Mouse (Mus musculus) liver, embryonic 15.5 days (tissue): Measurements from ENCODE around the gene Cd164. TPM values are rescaled to one million over a fixed set of nuclear protein-coding genes. Genes with fewer than 3 reads are reported as not detected.

Experiments used
- ATAC-seq: fragments of 200-750 bp; cut with Nextera tagmentation; 2 replicates; pipeline ENCODE4 v1.8.0; 2017; ENCODE audit warnings: moderate number of reproducible peaks, mild to moderate bottlenecking, moderate library complexity; ENCODE audit not compliant: insufficient read depth
- H3K27ac ChIP-seq: fragments of 300-500 bp; sonication (generic); replicated peaks from 2 replicates; pipeline ENCODE4 v1.5.1; 2015; ENCODE audit warnings: mild to moderate bottlenecking, inconsistent platforms
- H3K27me3 ChIP-seq: fragments of 300-500 bp; sonication (generic); 2 replicates; pipeline ENCODE4 v1.6.1; 2015; ENCODE audit warnings: mild to moderate bottlenecking, inconsistent platforms
- H3K36me3 ChIP-seq: fragments of 300-500 bp; sonication (generic); replicated peaks from 2 replicates; pipeline ENCODE4 v1.6.1; 2015; ENCODE audit warnings: moderate library complexity, mild to moderate bottlenecking, inconsistent platforms
- H3K4me1 ChIP-seq: fragments of 300-500 bp; sonication (generic); replicated peaks from 2 replicates; pipeline ENCODE4 v1.6.1; 2015; ENCODE audit warnings: inconsistent platforms
- H3K4me2 ChIP-seq: fragments of 300-500 bp; sonication (generic); 2 replicates; pipeline ENCODE4 v1.6.1; 2015; ENCODE audit warnings: moderate library complexity, mild to moderate bottlenecking, inconsistent platforms
- H3K4me3 ChIP-seq: fragments of 300-500 bp; sonication (generic); replicated peaks from 2 replicates; pipeline ENCODE4 v1.5.1; 2015; ENCODE audit warnings: mild to moderate bottlenecking, inconsistent platforms
- H3K9ac ChIP-seq: fragments of 300-500 bp; sonication (generic); 2 replicates; pipeline ENCODE4 v1.6.1; 2015; ENCODE audit warnings: moderate library complexity, mild to moderate bottlenecking, inconsistent platforms
- H3K9me3 ChIP-seq: fragments of 300-500 bp; sonication (generic); replicated peaks from 2 replicates; pipeline ENCODE4 v1.6.1; 2016; ENCODE audit warnings: inconsistent platforms
- WGBS: fragments of 180-500 bp; shearing (Covaris S2); methylation state at CpG from one replicate; pipeline ENCODE4 v1.1.7; 2015; ENCODE audit warnings: mixed read lengths; ENCODE audit not compliant: insufficient replicate concordance; 5-methylcytosine and 5-hydroxymethylcytosine counted together
- polyA plus RNA-seq: library from polyadenylated mRNA; unstranded; fragments of >200 nt; fragmentation: Nextera tagmentation; extraction: Ambion mirVana; gene quantifications from 2 replicates; pipeline ENCODE4 v1.2.1, GENCODE M21; 2015

Cd164 gene
- polyA plus RNA-seq, 1 experiment from 2014 or later, result 61.8 TPM

DNA sequence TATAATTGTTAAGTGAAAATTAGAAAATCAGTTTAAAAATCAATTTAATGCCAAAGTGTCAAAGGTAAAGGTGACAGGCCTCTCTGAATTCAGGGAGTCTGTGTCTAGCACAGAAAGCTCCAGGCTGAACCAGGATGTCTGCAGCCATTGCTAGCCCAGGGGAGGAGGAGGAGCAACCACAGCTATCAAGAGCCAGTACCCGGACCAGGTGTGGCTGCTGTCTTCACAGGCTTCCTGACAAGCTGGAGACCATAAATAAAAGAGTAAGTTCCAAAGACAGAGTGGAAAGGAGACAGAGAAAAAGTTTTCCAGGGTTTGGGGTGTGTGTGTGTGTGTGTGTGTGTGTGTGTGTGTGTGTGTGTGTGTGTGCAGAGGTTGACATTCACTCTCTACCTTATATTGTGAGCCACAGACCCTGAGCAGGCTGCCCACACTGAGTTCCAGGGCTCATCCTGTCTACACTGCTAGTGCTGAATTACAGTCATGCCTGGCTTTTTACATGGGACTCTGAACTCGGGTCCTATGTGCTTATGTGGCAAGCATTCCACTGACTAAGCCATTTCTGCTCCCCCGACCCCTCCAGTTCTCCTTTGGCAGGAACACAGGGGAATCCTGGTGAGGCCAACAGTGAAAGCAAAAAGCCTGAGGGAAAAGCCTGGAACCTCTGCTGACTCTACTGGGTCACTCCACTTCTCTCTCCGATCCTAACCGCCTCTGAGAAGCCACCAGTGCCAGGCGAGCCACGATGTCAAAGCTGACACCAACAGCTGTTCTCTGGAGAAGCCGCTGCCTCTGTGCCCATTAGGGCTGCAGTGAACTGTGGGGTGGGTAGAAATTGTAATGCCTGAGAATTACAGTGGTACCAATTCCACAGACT is 56.5 kb downstream of the Cd164 start:
- no peak overlapping the region for H3K27ac ChIP-seq
- no peaks in the 10 kb centered on the region for H3K9me3 ChIP-seq
- H3K9ac ChIP-seq, result no peak overlapping the region
- H3K4me3 ChIP-seq, result no peak overlapping the region
- no peak for ATAC-seq
- 51% methylated on average over 8 of the region's 8 CpGs for WGBS
- no peak overlapping the region for H3K4me2 ChIP-seq
- no peaks in the 10 kb centered on the region for H3K36me3 ChIP-seq
- H3K27me3 ChIP-seq, result no peaks in the 10 kb centered on the region
- 0 out of 2 replicates have a peak, but pooled peaks cover 14% of the 10 kb centered on the region for H3K4me1 ChIP-seq

DNA sequence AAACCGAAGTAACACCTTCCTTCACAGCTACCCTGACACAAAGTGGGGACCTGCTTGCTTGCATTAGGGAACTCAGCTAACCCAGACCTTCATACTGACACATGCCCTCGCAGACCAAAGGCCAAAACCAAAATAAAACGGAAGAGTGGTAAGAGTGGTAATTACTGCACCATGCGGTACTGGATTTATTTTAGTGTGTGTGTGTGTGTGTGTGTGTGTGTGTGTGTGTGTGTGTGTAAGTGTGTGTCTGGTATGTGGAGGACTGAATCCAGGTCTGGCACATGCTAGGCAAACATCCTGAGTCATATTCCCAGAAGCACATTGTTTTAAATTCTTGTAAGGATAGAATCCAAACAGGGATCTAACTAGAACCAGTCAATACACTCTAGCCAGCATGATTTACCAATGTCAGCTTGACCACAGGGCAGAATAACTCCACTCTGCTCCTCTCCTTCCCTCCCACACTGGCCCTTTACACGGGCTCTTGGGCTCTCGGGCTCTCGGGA is 57.2 kb downstream of the Cd164 start:
- 63% methylated on average over 7 of the region's 7 CpGs for WGBS
- H3K9ac ChIP-seq, result no peak overlapping the region
- no peak overlapping the region for H3K4me2 ChIP-seq
- H3K4me1 ChIP-seq, result 0 out of 2 replicates have a peak, but pooled peaks cover 14% of the 10 kb centered on the region
- no peaks in the 10 kb centered on the region for H3K9me3 ChIP-seq
- H3K27ac ChIP-seq, result no peak overlapping the region
- ATAC-seq, result no peak
- no peaks in the 10 kb centered on the region for H3K36me3 ChIP-seq
- no peaks in the 10 kb centered on the region for H3K27me3 ChIP-seq
- H3K4me3 ChIP-seq, result no peak overlapping the region

GRCm38 (mm10) chr10:41578541-41578940 is 59.3 kb downstream of the Cd164 start:
- 0 out of 2 replicates have a peak, but pooled peaks cover 4% of the 10 kb centered on the region for H3K4me1 ChIP-seq
- H3K4me3 ChIP-seq, result no peak overlapping the region
- no peaks in the 10 kb centered on the region for H3K36me3 ChIP-seq
- no peak overlapping the region for H3K27ac ChIP-seq
- no peaks in the 10 kb centered on the region for H3K27me3 ChIP-seq
- H3K4me2 ChIP-seq, result no peak overlapping the region
- H3K9ac ChIP-seq, result no peak overlapping the region
- 41% methylated on average over 1 of the region's 1 CpGs for WGBS
- no peaks in the 10 kb centered on the region for H3K9me3 ChIP-seq
- ATAC-seq, result no peak

DNA sequence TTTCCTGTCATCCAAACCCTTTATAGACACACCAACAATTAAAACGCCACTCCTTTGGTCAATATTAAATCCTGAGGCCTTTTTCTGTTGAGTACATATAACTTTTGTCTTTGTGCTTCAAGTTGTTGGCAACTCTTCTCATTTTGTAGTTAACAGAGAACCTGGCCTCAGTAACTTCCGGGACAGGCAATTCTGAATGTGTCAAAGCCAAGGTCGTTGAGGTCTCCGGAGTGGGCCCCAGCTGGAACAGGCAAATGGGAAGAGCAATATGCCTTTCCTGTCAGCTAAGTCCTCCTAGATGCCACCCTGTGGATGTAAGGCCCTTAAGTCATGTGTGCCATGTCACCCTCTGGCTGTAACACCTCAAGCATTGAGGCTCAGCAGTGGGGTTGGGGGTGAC is 61.2 kb downstream of the Cd164 start:
- 0 out of 2 replicates have a peak, but pooled peaks cover 2% of the 10 kb centered on the region for H3K4me1 ChIP-seq
- H3K9ac ChIP-seq, result no peak overlapping the region
- no peak overlapping the region for H3K4me3 ChIP-seq
- ATAC-seq, result no peak
- H3K36me3 ChIP-seq, result no peaks in the 10 kb centered on the region
- WGBS, result 51% methylated on average over 4 of the region's 4 CpGs
- H3K4me2 ChIP-seq, result no peak overlapping the region
- no peaks in the 10 kb centered on the region for H3K27me3 ChIP-seq
- H3K9me3 ChIP-seq, result no peaks in the 10 kb centered on the region
- H3K27ac ChIP-seq, result no peak overlapping the region

Other genes starting within 250 kb of the Cd164 start
- gene Fig4, start 216.2 kb upstream of the Cd164 start, polyA plus RNA-seq, result 7.4 and 9.1 TPM in 2 replicates
- gene Ak9, start 215.4 kb upstream of the Cd164 start, polyA plus RNA-seq, result not detected in 2 replicates
- gene Zbtb24, start 69.0 kb upstream of the Cd164 start, polyA plus RNA-seq, result 4.9 and 5.1 TPM in 2 replicates
- 4.3 and 4.8 TPM in 2 replicates for gene Mical1, start 43.1 kb upstream of the Cd164 start, polyA plus RNA-seq
- 11.4 and 11.8 TPM in 2 replicates for gene Smpd2, start 29.0 kb upstream of the Cd164 start, polyA plus RNA-seq
- 0.12 and 0.20 TPM in 2 replicates for gene Ppil6, start 29.0 kb upstream of the Cd164 start, polyA plus RNA-seq
- gene Ccdc162, start 197.2 kb downstream of the Cd164 start, polyA plus RNA-seq, result 0.06 TPM in 1 of 2 replicates, not detected in the other